Mouse (Mus musculus): Measurements from ENCODE around the gene Olfr1354.
"Not testable (repeated sequence)": the region's sequence is repeated elsewhere in the genome, so short reads cannot be mapped to it uniquely, and the experiment has no call there.

Olfr1354 gene

GRCm38 (mm10) chr10:78912871-78913270 lies at the start of gene Olfr1354:
Olfr1354 (plus strand) TSS chr10:78913171.
- not testable (repeated sequence) for DNase-seq (ENCODE audit: low read depth in 2 of 2, low spot score in 2 of 2)

GRCm38 (mm10) chr10:78875240-78875639 lies 37.7 kb upstream of the Olfr1354 start, which contains the start of gene Olfr1355:
Olfr1355 (plus strand) TSS chr10:78875540.
- DNase-seq (ENCODE audit: low read depth in 2 of 2, low spot score in 2 of 2), result no peak

GRCm38 (mm10) chr10:78950336-78950735 lies 37.4 kb downstream of the Olfr1354 start, which contains the start of gene Olfr8:
Olfr8 (plus strand) TSS chr10:78950636.
- DNase-seq (ENCODE audit: low read depth in 2 of 2, low spot score in 2 of 2), result not testable (repeated sequence)

GRCm38 (mm10) chr10:78963009-78963408 lies 50.0 kb downstream of the Olfr1354 start, which contains the start of gene Olfr1353:
Olfr1353 (plus strand) TSS chr10:78963309.
- not testable (repeated sequence) for DNase-seq (ENCODE audit: low read depth in 2 of 2, low spot score in 2 of 2)
